Mouse (Mus musculus): ENCODE measurements around the gene Exoc3l. TPM values are rescaled to one million over a fixed set of nuclear protein-coding genes. Genes with fewer than 3 reads are reported as not detected.
A peak's percentile ranks its signal among the peaks of the same experiment; 100 is the strongest.

Gene Exoc3l
- polyA plus RNA-seq, 1 experiment, result 12.7 TPM

GRCm38 (mm10) chr8:105266775-105267174 lies 29.1 kb downstream of the Exoc3l start:
- TF ChIP-seq POLR2A (IDR thresholded peaks at IDR 0.05; ENCODE audit: control insufficient read depth, extremely low read depth, insufficient read depth, low read length, poor library complexity), result no peak
- no peak for TF ChIP-seq CTCF (IDR thresholded peaks at IDR 0.05; ENCODE audit: borderline replicate concordance, control insufficient read depth, extremely low read depth, insufficient read depth, low read length, poor library complexity)
- Histone ChIP-seq H3K4me1 (replicated peaks; ENCODE audit: control insufficient read depth, insufficient read depth, low read length) (peaks cover 33% of the 10 kb centered on the region), H3K36me3 (ENCODE audit: control insufficient read depth, insufficient read depth, low read length) (no peaks in the 10 kb centered on the region; the same call in none of the 2 replicates), H3K27ac (ENCODE audit: control insufficient read depth, insufficient read depth, low read length) (no peak overlapping the region), H3K4me3 (ENCODE audit: control insufficient read depth, insufficient read depth, low read length) (no peak overlapping the region), H3K27me3 (ENCODE audit: control insufficient read depth, insufficient read depth, low read length) (peaks cover 17% of the 10 kb centered on the region; the same call in 1 of the 2 replicates)
- peak; percentile 39 for DNase-seq
- WGBS, result 12% methylated on average over 13 of the region's 13 CpGs

GRCm38 (mm10) chr8:105265128-105265527 lies 30.8 kb downstream of the Exoc3l start:
- peak; percentile 52 for DNase-seq
- peaks cover 10% of the 10 kb centered on the region; the same call in 1 of the 2 replicates for H3K27me3 ChIP-seq (ENCODE audit: control insufficient read depth, insufficient read depth, low read length)
- 1% methylated on average over 10 of the region's 10 CpGs for WGBS
- no peak for TF ChIP-seq CTCF (IDR thresholded peaks at IDR 0.05; ENCODE audit: borderline replicate concordance, control insufficient read depth, extremely low read depth, insufficient read depth, low read length, poor library complexity)
- TF ChIP-seq POLR2A (IDR thresholded peaks at IDR 0.05; ENCODE audit: control insufficient read depth, extremely low read depth, insufficient read depth, low read length, poor library complexity), result no peak
- H3K27ac ChIP-seq (ENCODE audit: control insufficient read depth, insufficient read depth, low read length), result peak overlapping the region; percentile 21; the same call in 1 of the 2 replicates
- peak overlapping the region; percentile 49 for H3K4me3 ChIP-seq (ENCODE audit: control insufficient read depth, insufficient read depth, low read length)
- peaks cover 29% of the 10 kb centered on the region for H3K4me1 ChIP-seq (replicated peaks; ENCODE audit: control insufficient read depth, insufficient read depth, low read length)
- no peaks in the 10 kb centered on the region; the same call in none of the 2 replicates for H3K36me3 ChIP-seq (ENCODE audit: control insufficient read depth, insufficient read depth, low read length)

GRCm38 (mm10) chr8:105264024-105264982 lies 31.6 kb downstream of the Exoc3l start, which contains the start of the genes Tradd and Fbxl8:
Tradd (minus strand) TSS chr8:105264609.
Fbxl8 (plus strand) TSS chr8:105264648.
- Histone ChIP-seq H3K4me3 (ENCODE audit: control insufficient read depth, insufficient read depth, low read length) (peak within 1 kb of the TSS; percentile 80), H3K36me3 (ENCODE audit: control insufficient read depth, insufficient read depth, low read length) (no peaks in the 10 kb centered on the region; the same call in none of the 2 replicates), H3K27ac (ENCODE audit: control insufficient read depth, insufficient read depth, low read length) (peak within 1 kb of the TSS; percentile 21; the same call in 1 of the 2 replicates), H3K4me1 (replicated peaks; ENCODE audit: control insufficient read depth, insufficient read depth, low read length) (peaks cover 30% of the 10 kb centered on the region), H3K27me3 (ENCODE audit: control insufficient read depth, insufficient read depth, low read length) (peaks cover 3% of the 10 kb centered on the region; the same call in 1 of the 2 replicates)
- peak; percentile 78 for DNase-seq
- WGBS, result 2% methylated on average over 54 of the region's 54 CpGs
- TF ChIP-seq CTCF (IDR thresholded peaks at IDR 0.05; ENCODE audit: borderline replicate concordance, control insufficient read depth, extremely low read depth, insufficient read depth, low read length, poor library complexity), result peak; percentile 52; the same call in 1 of the 2 replicates
- TF ChIP-seq POLR2A (IDR thresholded peaks at IDR 0.05; ENCODE audit: control insufficient read depth, extremely low read depth, insufficient read depth, low read length, poor library complexity), result peak; percentile 67

- DNase-seq, result no peak
- H3K27me3 ChIP-seq (ENCODE audit: control insufficient read depth, insufficient read depth, low read length), result no peaks in the 10 kb centered on the region
- TF ChIP-seq POLR2A (IDR thresholded peaks at IDR 0.05; ENCODE audit: control insufficient read depth, extremely low read depth, insufficient read depth, low read length, poor library complexity) (no peak), CTCF (IDR thresholded peaks at IDR 0.05; ENCODE audit: borderline replicate concordance, control insufficient read depth, extremely low read depth, insufficient read depth, low read length, poor library complexity) (no peak)
- H3K4me1 ChIP-seq (replicated peaks; ENCODE audit: control insufficient read depth, insufficient read depth, low read length), result peaks cover 32% of the 10 kb centered on the region
- peak overlapping the region; percentile 80; the same call in 1 of the 2 replicates for H3K4me3 ChIP-seq (ENCODE audit: control insufficient read depth, insufficient read depth, low read length)
- no peak overlapping the region for H3K27ac ChIP-seq (ENCODE audit: control insufficient read depth, insufficient read depth, low read length)
- no peaks in the 10 kb centered on the region for H3K36me3 ChIP-seq (ENCODE audit: control insufficient read depth, insufficient read depth, low read length)
- WGBS, result 62% methylated on average over 16 of the region's 16 CpGs
Measured at GRCm38 (mm10) chr8:105263244-105263912, 32.5 kb downstream of the Exoc3l start.

- TF ChIP-seq CTCF (IDR thresholded peaks at IDR 0.05; ENCODE audit: borderline replicate concordance, control insufficient read depth, extremely low read depth, insufficient read depth, low read length, poor library complexity) (no peak), POLR2A (IDR thresholded peaks at IDR 0.05; ENCODE audit: control insufficient read depth, extremely low read depth, insufficient read depth, low read length, poor library complexity) (no peak)
- DNase-seq, result no peak
- no peak overlapping the region for H3K4me3 ChIP-seq (ENCODE audit: control insufficient read depth, insufficient read depth, low read length)
- no peak overlapping the region for H3K27ac ChIP-seq (ENCODE audit: control insufficient read depth, insufficient read depth, low read length)
- H3K36me3 ChIP-seq (ENCODE audit: control insufficient read depth, insufficient read depth, low read length), result no peaks in the 10 kb centered on the region
- no peaks in the 10 kb centered on the region for H3K27me3 ChIP-seq (ENCODE audit: control insufficient read depth, insufficient read depth, low read length)
- H3K4me1 ChIP-seq (replicated peaks; ENCODE audit: control insufficient read depth, insufficient read depth, low read length), result peaks cover 26% of the 10 kb centered on the region
- 98% methylated on average over 12 of the region's 12 CpGs for WGBS
Measured at GRCm38 (mm10) chr8:105261326-105261980, 34.4 kb downstream of the Exoc3l start.
